Mouse (Mus musculus) kidney, adult 10 weeks (tissue): ENCODE data around the gene Ehf. TPM values are rescaled to one million over a fixed set of nuclear protein-coding genes. Genes with fewer than 3 reads are reported as not detected.

ENCODE experiments used
- polyA plus RNA-seq: library from polyadenylated mRNA; stranded (reverse); fragments of 350-450 nt; fragmentation: Illumina TruSeq; extraction: RNeasy Lipid Tissue Mini Kit (QIAGEN cat#74804); gene quantifications from one replicate; pipeline ENCODE4 v1.2.3, GENCODE M21; 2014; ENCODE audit warnings: low read depth, low replicate concordance

Gene Ehf
- polyA plus RNA-seq = 73.9 TPM

DNA sequence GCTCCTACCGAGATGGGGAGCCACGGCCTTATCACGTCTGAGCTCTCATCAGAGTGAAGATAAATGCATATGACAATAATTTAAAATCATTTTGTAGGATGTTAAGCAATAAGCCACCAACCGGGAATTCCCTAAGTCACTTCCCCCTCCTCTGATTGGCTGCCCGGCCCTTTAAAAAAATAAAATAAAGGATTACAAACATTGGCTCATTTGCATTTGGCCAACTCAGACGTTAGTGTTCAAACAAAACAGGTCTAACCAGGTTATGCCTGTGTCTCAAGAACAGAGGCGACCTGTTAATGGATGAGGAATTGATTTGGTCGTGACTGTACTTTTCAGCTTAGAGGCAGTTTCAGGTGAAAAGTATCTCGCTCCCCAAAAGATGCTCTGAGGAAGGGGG is at the start of gene Ehf:
Gene Ehf (minus strand): TSS at position 147 of the 400 bp plus-strand sequence.

Other genes starting within 250 kb of the Ehf start
- 42.3 TPM for gene Pdhx, start 229.8 kb downstream of the Ehf start, polyA plus RNA-seq
- gene Apip, start 229.6 kb downstream of the Ehf start, polyA plus RNA-seq = 39.3 TPM
- gene Elf5, start 108.4 kb upstream of the Ehf start, polyA plus RNA-seq = 5.1 TPM
- 1,109 TPM for gene Cat, start 181.9 kb upstream of the Ehf start, polyA plus RNA-seq